Mouse (Mus musculus) telencephalon, adult 2 months (tissue): Measurements from ENCODE around the gene C1qtnf3.
A peak's percentile ranks its signal among the peaks of the same experiment; 100 is the strongest.
"Not testable (repeated sequence)": the region's sequence is repeated elsewhere in the genome, so short reads cannot be mapped to it uniquely, and the experiment has no call there.

Experiments used
- DNase-seq: peaks from one replicate; pipeline ENCODE4 v3.0.0-alpha.2; 2011; ENCODE audit warnings: low read depth, low spot score

Gene C1qtnf3

DNA sequence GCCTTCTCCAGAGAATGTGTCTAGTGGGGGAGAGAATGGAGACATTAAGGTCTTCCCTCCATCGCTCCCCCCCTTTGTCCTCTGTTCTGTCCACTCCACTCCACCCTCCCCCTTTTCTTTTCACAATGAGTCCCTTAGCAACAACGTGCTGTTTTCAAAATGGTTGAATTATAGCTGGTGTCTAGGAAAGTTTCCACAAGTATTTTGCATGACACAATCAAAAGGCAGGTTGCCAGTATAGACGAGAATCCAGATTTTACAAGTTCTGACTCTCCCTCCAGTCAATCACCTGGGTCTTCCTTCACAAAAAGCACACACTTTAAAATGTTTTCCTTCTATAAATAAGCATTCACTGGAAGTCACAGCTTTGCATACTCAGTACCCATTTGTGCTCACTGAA lies 4.6 kb downstream of the C1qtnf3 start:
- no peak for DNase-seq

DNA sequence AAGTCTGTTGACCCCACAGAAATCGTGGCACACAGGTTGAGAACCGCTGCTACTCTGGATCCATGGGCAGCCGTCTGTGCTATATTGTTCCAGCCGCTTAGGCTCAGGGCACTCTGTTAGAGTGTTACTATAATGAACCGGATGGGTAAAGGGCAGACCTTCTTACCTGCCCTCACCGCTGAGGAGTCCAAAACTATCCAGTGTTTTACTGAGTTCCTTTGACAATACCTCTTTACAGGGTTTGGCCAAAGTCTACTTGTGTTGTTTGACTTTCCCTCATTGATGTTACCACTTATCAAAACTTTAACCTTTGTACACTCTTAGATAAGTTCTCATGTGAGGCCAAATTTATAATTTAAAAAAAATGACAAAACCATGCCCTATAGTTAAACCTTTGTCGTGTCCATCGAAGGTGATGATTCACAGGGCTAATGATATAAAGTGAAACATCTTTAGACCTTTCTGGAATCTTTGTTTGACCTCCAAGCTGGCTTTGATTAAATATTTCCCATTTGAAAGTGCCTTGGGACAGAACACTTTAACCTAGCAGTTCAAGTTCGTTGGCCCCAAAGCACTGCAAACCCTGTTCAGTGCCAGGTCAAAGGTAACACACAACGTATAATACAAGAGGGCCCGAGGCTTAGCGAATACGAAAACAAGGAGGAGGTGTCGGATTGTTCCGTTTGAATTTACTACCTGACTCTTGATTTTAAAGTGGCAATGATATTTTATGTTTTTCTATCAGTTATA lies 7.3 kb downstream of the C1qtnf3 start:
- DNase-seq = no peak

DNA sequence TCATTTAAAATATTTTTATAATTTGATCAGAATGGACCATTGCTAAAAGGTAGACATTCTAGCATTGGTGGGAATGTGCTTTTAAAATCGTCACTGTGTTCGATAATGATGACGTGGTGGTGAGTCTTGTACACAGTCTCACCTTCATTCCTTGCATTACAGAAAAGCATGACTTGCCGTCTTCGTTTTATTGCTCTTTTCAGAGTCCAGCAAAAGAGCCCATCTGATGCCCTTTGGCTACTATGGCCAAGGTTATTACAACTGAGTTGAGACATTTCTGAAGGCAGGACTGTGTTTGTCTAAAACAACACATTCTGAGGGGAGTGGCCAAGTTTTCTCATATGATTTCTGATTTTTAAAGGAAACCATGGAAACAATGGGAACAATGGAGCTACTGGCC lies 8.1 kb downstream of the C1qtnf3 start:
- DNase-seq = no peak

DNA sequence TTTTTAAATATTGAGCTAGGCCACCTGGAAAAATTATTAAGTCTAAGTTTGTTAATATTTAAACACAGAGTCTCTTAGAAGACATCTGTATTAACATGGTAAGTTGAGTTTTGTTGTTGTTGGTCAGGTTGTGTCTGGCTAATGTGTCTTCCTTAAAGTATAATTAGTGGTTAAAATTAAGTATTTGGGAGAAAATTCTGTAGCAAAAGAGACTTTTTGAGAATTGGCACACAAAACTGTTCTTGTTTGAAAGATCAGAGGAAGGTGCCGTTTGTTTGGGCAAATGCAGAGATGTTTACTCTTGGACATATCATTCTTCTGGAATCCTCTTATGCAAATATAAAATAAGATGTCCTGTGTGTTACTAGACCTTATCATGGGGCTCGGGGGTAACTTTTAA lies 10.5 kb downstream of the C1qtnf3 start:
- no peak for DNase-seq

DNA sequence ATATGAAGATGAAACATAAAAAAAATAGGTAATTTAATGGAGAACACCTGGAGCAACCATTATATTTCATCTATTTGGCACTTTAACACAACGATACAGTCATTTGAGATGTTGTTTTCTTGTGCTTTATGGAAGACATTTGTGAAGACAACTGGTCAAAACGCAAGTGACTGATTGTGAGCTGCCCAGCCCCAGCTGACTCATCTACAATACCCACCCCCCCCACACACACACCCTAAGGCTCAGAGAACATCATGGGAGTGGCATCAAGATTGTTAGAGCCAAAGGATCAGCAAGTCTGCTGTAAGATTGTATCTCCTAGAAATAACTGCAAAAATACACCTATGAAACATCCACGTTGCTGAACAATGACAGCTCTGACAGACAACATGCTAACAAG lies 17.3 kb downstream of the C1qtnf3 start:
- DNase-seq = no peak

DNA sequence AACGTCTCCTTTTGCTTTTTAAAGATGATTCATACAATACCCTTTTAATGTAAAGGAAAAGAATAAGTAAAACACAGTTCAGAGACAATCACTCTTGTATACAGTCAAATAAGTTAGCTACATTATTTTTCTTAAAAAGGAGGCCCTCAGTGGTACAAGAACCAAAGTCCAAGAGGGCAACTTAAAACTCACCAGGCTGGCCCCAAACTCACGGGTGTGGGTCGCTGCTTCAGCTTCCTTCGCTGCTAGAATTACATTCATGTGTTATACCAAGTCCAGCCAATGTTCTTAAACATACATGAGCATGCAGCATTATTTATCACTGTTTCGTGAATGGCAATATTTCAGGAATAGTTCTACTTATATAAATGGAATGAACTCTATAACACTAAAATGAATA lies 18.6 kb downstream of the C1qtnf3 start:
- no peak for DNase-seq

DNA sequence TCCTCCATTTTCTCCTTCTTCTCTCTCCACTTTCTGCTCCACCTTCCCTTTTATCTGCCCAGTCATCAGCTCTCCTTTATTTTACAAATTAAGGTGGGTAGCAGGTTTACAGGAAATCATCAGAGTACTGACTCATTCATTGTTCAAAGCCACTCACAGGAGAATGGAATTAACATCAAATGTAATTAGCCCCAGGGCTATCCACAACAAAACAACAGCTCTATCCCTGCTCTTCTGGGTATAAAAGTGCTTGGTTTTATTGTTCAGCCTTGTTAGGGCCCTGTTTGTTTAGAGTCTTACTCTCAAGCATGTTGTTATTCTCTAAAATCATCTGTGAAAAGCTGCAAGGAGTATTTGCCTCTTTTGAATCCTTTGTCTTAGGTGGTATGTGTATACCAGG lies 25.0 kb downstream of the C1qtnf3 start:
- DNase-seq = no peak

DNA sequence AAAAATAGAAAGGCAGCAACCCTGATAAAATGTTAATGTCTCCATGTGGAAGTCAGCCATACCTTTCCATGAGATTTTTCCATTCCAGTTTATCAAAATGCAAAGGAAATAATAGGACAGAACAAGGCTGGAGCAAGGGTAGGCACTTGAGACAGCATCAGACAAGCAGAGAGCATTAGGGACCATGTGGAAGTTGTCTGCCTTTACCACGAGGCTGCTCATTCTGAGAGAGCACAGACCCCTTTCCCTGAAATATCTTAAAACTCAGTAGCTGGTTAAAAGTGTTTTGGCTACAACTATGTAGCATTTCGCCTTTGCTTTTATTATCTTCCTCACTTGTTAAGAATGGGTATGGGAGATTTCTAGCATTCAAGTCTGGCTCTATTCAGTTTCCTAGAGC lies 28.6 kb downstream of the C1qtnf3 start:
- DNase-seq = no peak

DNA sequence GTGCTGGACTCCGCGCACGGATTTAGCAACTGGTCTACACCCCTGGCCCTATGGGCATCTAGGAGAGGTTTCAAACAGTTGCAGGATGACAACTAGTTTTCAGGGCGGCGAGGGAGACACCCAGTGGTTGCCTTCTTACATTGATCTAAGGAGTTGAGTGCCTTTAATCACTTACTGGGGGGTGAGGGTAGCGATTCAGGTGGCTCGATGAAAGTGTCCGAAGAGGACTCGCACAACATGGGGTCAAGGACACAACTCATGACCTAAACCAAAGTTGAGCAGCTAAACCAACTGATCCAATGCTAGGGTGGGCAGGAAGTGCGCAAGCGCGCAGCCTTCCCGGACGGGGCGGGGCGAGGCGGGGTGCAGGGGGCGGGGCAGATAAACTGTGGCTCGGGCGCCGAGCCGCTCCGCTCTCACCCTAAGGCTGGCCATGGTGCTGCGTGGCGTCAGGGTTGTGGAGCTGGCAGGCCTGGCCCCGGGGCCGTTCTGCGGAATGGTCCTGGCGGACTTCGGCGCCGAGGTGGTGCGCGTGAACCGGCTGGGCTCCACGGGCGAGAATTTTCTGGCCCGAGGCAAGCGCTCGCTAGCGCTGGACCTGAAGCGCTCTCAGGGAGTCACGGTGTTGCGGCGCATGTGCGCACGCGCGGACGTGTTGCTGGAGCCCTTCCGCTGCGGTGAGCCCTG lies 29.4 kb downstream of the C1qtnf3 start, which contains the start of gene Amacr:
Gene Amacr (plus strand): TSS at position 380 of the 687 bp plus-strand sequence.
- peak; percentile 78 for DNase-seq

DNA sequence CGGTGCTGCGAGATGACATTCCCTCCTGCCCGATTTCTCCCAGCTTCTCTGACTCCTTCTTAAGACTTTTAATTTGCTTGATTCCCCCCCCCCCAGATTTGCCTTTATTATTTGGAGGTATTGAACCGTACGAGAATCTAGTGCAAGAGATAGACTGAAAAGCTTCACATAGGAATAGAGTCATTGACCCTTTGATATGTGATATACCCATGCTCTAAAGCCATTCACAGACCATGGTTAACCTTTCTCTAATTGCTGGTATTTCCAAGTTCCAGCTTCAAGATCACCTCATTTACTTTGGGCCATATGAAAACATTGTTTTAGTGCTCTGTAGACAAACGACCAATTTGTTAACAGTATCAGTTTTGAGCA lies 29.9 kb downstream of the C1qtnf3 start:
- no peak for DNase-seq

DNA sequence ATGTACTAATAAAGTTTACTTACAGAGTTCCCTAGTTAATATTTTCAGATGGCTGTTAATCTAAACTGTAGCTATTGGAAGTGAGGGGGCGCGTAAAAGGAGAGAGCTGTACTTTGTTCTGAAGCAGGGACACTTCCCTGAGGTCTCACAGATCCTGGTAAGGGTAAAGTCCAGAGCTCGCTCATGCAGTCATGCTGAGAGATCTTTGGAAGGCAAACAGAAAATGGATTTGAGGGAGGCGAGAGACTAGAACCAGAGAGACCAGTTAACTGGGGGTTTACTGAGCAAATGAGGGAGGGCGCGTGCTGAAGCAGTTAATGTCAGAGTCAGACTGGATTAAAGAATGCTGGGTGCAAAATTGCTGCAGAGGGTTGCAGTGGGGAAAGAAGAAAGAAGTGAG lies 33.6 kb downstream of the C1qtnf3 start:
- DNase-seq = no peak

DNA sequence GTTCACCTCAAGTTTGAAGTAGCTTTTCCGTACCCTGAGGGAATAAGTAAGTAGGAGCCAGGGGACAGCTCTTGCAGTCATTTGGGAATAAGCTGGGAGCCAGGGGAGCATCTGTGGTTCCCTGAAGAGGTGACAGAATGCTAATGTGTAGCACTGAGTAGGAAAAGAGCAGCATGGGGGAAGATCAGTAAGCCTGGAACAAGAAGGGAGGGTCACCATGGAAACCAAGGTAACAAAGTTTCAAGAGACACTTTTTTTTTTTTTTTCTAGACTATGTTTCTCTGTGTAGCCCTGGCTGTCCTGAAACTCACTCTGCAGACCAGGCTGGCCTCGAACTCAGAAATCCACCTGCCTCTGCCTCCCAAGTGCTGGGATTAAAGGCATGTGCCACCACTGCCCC lies 34.3 kb downstream of the C1qtnf3 start:
- not testable (repeated sequence) for DNase-seq

DNA sequence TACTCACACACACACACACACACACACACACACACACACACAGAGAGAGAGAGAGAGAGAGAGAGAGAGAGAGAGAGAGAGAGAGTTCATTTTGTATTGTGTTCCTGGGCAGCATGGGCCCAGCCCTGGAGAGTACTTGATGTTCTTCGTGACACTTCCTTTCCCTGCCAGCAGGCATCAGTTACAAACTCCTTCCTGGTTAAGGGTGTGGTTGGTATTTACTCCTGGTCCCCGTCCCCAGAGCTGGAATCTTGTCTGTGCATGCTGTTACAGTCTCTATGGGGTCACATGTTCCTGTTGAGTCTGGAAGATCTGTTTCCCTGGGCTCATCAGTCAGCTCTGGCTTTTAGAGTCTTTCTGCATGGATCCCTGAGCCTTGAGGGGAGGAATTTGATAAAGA lies 38.3 kb downstream of the C1qtnf3 start:
- DNase-seq = no peak

DNA sequence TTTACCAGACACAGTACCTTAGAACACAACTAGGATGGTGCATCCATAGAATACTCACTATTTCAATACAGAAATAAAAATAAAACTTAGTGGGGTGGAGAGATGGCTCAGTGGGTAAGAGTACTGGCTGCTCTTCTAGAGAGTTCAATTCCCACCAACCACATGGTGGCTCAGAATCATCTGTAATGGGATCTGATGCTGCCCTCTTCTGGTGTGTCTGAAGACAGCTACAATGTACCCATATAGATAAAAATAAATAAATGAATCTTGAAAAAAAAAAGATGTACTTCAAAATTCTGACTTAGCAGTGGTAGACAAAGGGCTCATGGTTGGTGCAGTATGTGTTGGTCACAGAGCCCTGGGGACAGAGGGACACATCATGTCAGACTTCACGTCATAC lies 39.4 kb downstream of the C1qtnf3 start:
- no peak for DNase-seq

DNA sequence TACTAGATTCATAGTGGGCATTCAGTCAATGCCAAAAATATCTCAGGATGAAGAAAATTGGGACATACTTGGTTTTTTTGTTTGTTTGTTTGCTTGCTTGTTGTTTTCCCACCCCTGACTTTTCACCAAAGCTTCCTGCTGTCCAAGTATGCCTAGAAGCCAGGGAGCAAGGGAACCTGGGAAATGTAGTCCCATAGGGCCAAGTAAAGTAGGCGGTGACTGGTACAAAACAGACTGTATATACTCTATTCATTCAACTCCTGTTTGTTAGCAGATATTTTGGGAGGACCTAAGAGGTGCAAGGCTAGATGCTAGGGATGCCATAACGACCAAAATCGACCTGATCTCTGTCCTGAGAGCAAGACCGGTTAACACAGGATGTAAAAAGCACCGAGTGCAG lies 47.7 kb downstream of the C1qtnf3 start:
- DNase-seq = no peak

DNA sequence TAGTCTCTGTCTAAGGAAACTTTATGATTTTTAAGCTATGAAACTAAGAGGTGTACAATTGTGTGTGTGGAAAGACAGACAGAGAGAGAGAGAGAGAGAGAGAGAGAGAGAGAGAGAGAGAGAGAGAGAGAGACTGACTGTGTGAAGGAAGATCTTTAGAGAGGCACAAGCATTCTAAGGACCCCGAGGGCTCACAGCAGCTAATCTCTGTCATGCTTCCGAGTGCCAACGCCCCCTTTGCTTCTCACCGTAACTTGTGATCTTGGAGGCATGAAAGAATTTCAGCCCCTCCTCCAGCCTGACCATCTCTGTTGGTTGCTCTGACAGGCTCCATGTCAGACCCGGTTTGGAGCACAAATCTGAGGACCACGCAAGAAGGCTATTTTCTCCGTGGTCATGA lies 48.3 kb downstream of the C1qtnf3 start, which contains the start of gene Slc45a2:
Gene Slc45a2 (plus strand): TSS at position 301 of the 400 bp plus-strand sequence.
- no peak for DNase-seq

DNA sequence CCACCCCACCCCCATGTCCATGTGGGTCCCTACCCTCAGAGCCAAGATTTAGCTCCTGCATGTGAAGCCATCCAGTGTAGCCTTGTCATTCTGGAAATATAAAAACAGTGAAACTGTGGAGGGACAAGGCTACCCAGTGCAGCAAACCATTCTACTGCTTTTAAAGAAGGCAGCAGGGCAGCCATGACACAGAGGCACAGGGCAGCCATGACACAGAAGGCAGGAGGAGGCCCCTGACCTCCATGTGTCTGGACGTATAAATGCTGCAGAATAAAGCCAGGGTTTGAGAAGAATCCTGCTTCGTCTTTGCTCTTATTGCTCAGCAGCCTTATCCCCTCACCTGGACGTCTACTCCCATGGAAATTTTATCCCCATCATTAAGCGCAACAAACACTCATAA lies 51.7 kb downstream of the C1qtnf3 start:
- no peak for DNase-seq

DNA sequence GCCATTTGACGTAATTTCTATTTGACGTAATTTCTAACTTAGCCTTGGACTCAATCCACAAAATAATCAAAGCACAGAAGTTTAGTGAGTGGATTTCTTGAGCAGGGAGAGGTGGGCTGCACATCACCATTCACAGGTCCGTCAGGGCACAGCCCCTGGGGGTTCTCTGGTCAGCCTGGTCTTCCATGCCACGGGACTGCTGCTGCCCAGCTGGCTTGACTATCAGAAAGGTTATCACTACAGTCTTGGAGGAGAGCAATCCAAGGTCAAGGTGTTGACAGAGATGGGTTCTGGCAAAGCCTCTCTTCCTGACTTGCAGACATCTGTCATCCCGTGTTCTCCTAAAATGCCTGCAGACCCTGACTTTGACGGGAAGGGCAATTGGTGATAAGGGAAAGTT lies 52.5 kb downstream of the C1qtnf3 start:
- DNase-seq = no peak

DNA sequence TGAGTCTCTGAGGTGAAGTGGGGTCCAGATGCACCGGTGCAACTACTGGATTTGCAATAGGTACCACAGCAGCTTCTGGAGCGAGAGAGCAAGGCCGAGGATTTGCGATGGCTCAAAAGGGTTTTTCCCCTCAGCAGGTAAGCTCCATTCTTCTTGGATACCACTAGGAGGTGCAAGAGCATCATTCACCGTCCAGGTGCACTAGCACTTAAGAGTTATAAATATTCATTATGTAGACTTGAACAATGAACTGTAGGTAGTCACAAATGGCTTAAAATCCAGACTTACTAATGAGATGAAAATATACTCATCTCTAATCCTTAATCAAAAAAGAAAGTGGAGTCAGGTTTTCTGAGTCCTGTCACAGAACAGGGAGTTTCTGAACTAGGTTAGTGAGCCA lies 56.6 kb downstream of the C1qtnf3 start:
- peak; percentile 24 for DNase-seq

DNA sequence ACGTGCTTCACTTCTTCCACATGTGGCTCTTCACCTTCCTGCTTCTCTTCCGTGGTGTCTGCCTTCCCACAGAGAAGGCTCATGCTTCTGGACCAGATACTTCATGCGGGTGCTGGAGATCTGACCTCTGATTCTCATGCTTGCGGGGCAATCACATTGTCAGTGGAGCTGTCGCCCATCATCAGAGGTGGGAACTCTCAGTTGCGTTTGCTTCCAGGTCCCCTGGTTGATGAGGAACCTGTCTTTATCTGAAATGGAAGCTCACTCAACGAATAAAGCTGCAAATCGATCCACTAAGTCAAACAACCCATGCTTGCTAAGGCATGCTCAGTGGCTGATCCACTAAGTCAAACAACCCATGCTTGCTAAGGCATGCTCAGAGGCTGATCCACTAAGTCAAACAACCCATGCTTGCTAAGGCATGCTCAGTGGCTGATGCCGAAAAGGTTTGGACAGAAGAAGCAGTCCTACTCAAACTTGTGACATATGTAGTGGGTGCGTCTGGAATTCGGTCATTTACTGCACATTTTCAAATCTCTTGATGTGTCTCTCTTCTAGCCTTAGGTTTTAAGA lies 58.9 kb downstream of the C1qtnf3 start:
- DNase-seq = no peak

DNA sequence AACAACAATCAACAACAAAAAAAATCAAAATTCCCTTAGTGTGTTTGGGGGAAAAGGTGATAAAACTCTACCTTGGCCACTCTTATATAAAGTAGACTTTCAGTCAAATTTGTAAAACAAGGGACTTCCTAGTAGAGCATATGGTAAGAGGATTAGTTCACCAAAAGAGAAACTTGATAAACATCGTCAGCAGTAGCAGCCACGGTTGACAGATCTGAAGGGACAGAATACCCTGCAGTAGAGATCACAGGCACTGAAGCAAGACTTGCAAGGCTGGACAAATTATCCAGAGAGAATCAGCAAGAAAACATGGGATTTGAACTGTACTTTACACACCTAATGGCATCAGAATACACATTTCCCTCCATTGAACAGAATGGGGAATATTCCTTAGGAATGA lies 62.8 kb downstream of the C1qtnf3 start:
- no peak for DNase-seq

DNA sequence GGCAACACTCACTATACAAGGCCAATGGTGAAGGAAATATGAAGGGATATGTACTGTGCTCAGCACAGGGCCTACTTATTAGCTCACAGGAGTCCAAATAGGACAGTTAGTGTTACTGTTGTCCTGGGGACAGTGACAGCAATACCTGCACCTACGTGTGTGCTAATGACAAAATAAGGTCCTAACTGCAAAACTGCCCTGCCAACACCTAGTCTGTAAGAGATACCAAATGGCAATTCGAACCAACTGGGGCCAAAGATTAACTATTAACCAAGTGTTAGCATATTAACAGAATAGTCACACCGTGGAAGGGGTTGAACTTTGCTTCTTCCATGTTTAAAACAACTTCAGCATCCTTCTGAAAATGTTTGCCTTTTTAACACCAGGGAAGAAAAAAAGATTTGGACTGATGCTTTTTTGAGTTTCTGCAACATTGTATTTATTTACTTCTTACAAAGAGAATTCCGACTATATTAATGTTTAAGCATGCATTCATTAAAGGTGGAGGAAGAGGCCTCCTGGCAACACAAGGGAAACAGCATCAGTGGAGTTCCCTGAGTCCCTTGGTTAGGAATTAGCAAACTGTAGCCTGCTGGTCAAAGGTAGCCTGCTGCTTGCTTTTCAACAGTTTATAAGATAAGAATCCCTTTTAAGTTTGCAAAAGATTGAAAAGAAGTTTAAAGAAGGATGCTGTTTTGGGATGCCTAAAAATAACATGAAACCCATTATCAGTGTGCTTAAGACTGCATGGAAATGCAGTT lies 74.8 kb downstream of the C1qtnf3 start:
- no peak for DNase-seq
